Mouse (Mus musculus): Measurements from ENCODE around the gene Slc25a23. TPM values are rescaled to one million over a fixed set of nuclear protein-coding genes. Genes with fewer than 3 reads are reported as not detected.

Slc25a23 gene
- polyA plus RNA-seq, 1 experiment from 2014 or later: 45.0 TPM

GRCm38 (mm10) chr17:57007137-57007905 is 52.3 kb downstream of the Slc25a23 start:
- no peak overlapping the region for H3K27ac ChIP-seq (replicated peaks)
- H3K9ac ChIP-seq: no peak overlapping the region
- H3K4me2 ChIP-seq: no peak overlapping the region
- peaks cover 61% of the 10 kb centered on the region for H3K36me3 ChIP-seq
- WGBS: 93% methylated on average over 13 of the region's 13 CpGs
- H3K27me3 ChIP-seq: no peaks in the 10 kb centered on the region
- no peaks in the 10 kb centered on the region for H3K9me3 ChIP-seq
- no peak for ATAC-seq (ENCODE audit: low FRiP score, low read depth)
- H3K4me3 ChIP-seq: no peak overlapping the region
- H3K4me1 ChIP-seq (replicated peaks): peaks cover 18% of the 10 kb centered on the region

GRCm38 (mm10) chr17:57003994-57004393 is 55.7 kb downstream of the Slc25a23 start:
- H3K4me1 ChIP-seq (replicated peaks): no peaks in the 10 kb centered on the region
- ATAC-seq (ENCODE audit: low FRiP score, low read depth): no peak
- 95% methylated on average over 7 of the region's 7 CpGs for WGBS
- H3K4me2 ChIP-seq: no peak overlapping the region
- peaks cover 64% of the 10 kb centered on the region for H3K36me3 ChIP-seq
- H3K27ac ChIP-seq (replicated peaks): no peak overlapping the region
- H3K27me3 ChIP-seq: no peaks in the 10 kb centered on the region
- H3K4me3 ChIP-seq: no peak overlapping the region
- H3K9me3 ChIP-seq: no peaks in the 10 kb centered on the region
- no peak overlapping the region for H3K9ac ChIP-seq

- H3K36me3 ChIP-seq: peaks cover 44% of the 10 kb centered on the region
- no peaks in the 10 kb centered on the region for H3K27me3 ChIP-seq
- 79% methylated on average over 8 of the region's 8 CpGs for whole genome bisulfite sequencing
- H3K4me3 ChIP-seq: no peak overlapping the region
- no peak overlapping the region for H3K4me2 ChIP-seq
- H3K4me1 ChIP-seq (replicated peaks): peaks cover 16% of the 10 kb centered on the region
- ATAC-seq (ENCODE audit: low FRiP score, low read depth): no peak
- H3K9ac ChIP-seq: no peak overlapping the region
- H3K9me3 ChIP-seq: no peaks in the 10 kb centered on the region
- H3K27ac ChIP-seq (replicated peaks): no peak overlapping the region
These were observed 58.4 kb downstream of the Slc25a23 start for GRCm38 (mm10) chr17:57001228-57001627.

GRCm38 (mm10) chr17:56999968-57000609 is 59.6 kb downstream of the Slc25a23 start, which contains the start of gene Pspn:
Gene Pspn, minus strand, starts transcription at chr17:57000018.
- no peak within 1 kb of the TSS for H3K27ac ChIP-seq (replicated peaks)
- peaks cover 16% of the 10 kb centered on the region for H3K4me1 ChIP-seq (replicated peaks)
- 83% methylated on average over 9 of the region's 9 CpGs for WGBS
- H3K4me3 ChIP-seq: no peak within 1 kb of the TSS
- no peaks in the 10 kb centered on the region for H3K9me3 ChIP-seq
- no peaks in the 10 kb centered on the region for H3K27me3 ChIP-seq
- H3K9ac ChIP-seq: no peak within 1 kb of the TSS
- H3K4me2 ChIP-seq: no peak within 1 kb of the TSS
- no peak for ATAC-seq (ENCODE audit: low FRiP score, low read depth)
- H3K36me3 ChIP-seq: peaks cover 46% of the 10 kb centered on the region

GRCm38 (mm10) chr17:56999414-56999813 is 60.2 kb downstream of the Slc25a23 start:
- H3K9ac ChIP-seq: no peak overlapping the region
- H3K27me3 ChIP-seq: no peaks in the 10 kb centered on the region
- H3K4me2 ChIP-seq: no peak overlapping the region
- H3K4me1 ChIP-seq (replicated peaks): peaks cover 16% of the 10 kb centered on the region
- no peak for ATAC-seq (ENCODE audit: low FRiP score, low read depth)
- H3K36me3 ChIP-seq: peaks cover 44% of the 10 kb centered on the region
- 95% methylated on average over 9 of the region's 9 CpGs for WGBS
- no peak overlapping the region for H3K27ac ChIP-seq (replicated peaks)
- H3K9me3 ChIP-seq: no peaks in the 10 kb centered on the region
- no peak overlapping the region for H3K4me3 ChIP-seq

- Histone ChIP-seq H3K4me1 (replicated peaks) (peaks cover 21% of the 10 kb centered on the region), H3K9me3 (no peaks in the 10 kb centered on the region), H3K36me3 (peaks cover 45% of the 10 kb centered on the region), H3K4me2 (peak within 1 kb of the TSS; percentile 78), H3K27ac (replicated peaks) (peak within 1 kb of the TSS; percentile 85), H3K9ac (peak within 1 kb of the TSS; percentile 67), H3K27me3 (no peaks in the 10 kb centered on the region), H3K4me3 (peak within 1 kb of the TSS; percentile 90)
- under 1% methylated on average over 38 of the region's 38 CpGs for WGBS
- peak; percentile 97 for ATAC-seq (ENCODE audit: low FRiP score, low read depth)
These were observed 62.5 kb downstream of the Slc25a23 start, which contains the start of gene Alkbh7 for GRCm38 (mm10) chr17:56997029-56997667. Gene Alkbh7, plus strand, starts transcription at chr17:56997339.

GRCm38 (mm10) chr17:56996506-56996905 is 63.2 kb downstream of the Slc25a23 start:
- peak overlapping the region; percentile 78; the same call in 1 of the 2 replicates for H3K4me2 ChIP-seq
- H3K27me3 ChIP-seq: no peaks in the 10 kb centered on the region
- H3K9ac ChIP-seq: no peak overlapping the region
- H3K36me3 ChIP-seq: peaks cover 45% of the 10 kb centered on the region
- H3K4me3 ChIP-seq: peak overlapping the region; percentile 90; the same call in 1 of the 2 replicates
- H3K9me3 ChIP-seq: no peaks in the 10 kb centered on the region
- WGBS: 77% methylated on average over 2 of the region's 2 CpGs
- ATAC-seq (ENCODE audit: low FRiP score, low read depth): no peak
- H3K4me1 ChIP-seq (replicated peaks): peaks cover 26% of the 10 kb centered on the region
- H3K27ac ChIP-seq (replicated peaks): peak overlapping the region; percentile 85; the same call in 1 of the 2 replicates

GRCm38 (mm10) chr17:56995046-56995445 is 64.6 kb downstream of the Slc25a23 start:
- Histone ChIP-seq H3K9me3 (no peaks in the 10 kb centered on the region), H3K27me3 (no peaks in the 10 kb centered on the region), H3K4me3 (no peak overlapping the region), H3K27ac (replicated peaks) (no peak overlapping the region), H3K4me1 (replicated peaks) (peaks cover 34% of the 10 kb centered on the region), H3K4me2 (no peak overlapping the region), H3K9ac (no peak overlapping the region), H3K36me3 (peaks cover 45% of the 10 kb centered on the region)
- no peak for ATAC-seq (ENCODE audit: low FRiP score, low read depth)
- WGBS: 93% methylated on average over 8 of the region's 8 CpGs

Other genes starting within 250 kb of the Slc25a23 start
- gene Rfx2, start 228.8 kb downstream of the Slc25a23 start, polyA plus RNA-seq (2015; fragmentation: Nextera tagmentation; extraction: Ambion mirVana): 4.8 and 6.7 TPM in 2 replicates
- gene Acsbg2, start 185.4 kb downstream of the Slc25a23 start, polyA plus RNA-seq (2015; fragmentation: Nextera tagmentation; extraction: Ambion mirVana): not detected in 2 replicates
- 0.43 and 0.61 TPM in 2 replicates for gene 1700061G19Rik, start 184.4 kb downstream of the Slc25a23 start, polyA plus RNA-seq (2015; fragmentation: Nextera tagmentation; extraction: Ambion mirVana)
- 89.1 and 93.3 TPM in 2 replicates for gene Mllt1, start 124.4 kb downstream of the Slc25a23 start, polyA plus RNA-seq (2015; fragmentation: Nextera tagmentation; extraction: Ambion mirVana)
- gene Acer1, start 77.7 kb downstream of the Slc25a23 start, polyA plus RNA-seq (2015; fragmentation: Nextera tagmentation; extraction: Ambion mirVana): not detected in 2 replicates
- 166 and 168 TPM in 2 replicates for gene Clpp, start 69.6 kb downstream of the Slc25a23 start, polyA plus RNA-seq (2015; fragmentation: Nextera tagmentation; extraction: Ambion mirVana)
- gene Alkbh7, start 62.5 kb downstream of the Slc25a23 start, polyA plus RNA-seq (2015; fragmentation: Nextera tagmentation; extraction: Ambion mirVana): 54.7 and 55.8 TPM in 2 replicates
- 0.51 and 0.61 TPM in 2 replicates for gene Pspn, start 59.8 kb downstream of the Slc25a23 start, polyA plus RNA-seq (2015; fragmentation: Nextera tagmentation; extraction: Ambion mirVana)
- 67.3 and 67.5 TPM in 2 replicates for gene Gtf2f1, start 48.6 kb downstream of the Slc25a23 start, polyA plus RNA-seq (2015; fragmentation: Nextera tagmentation; extraction: Ambion mirVana)
- 0.41 and 0.54 TPM in 2 replicates for gene Gm17949, start 48.4 kb downstream of the Slc25a23 start, polyA plus RNA-seq (2015; fragmentation: Nextera tagmentation; extraction: Ambion mirVana)
- 27.9 and 31.2 TPM in 2 replicates for gene Khsrp, start 28.3 kb downstream of the Slc25a23 start, polyA plus RNA-seq (2015; fragmentation: Nextera tagmentation; extraction: Ambion mirVana)
- gene Slc25a41, start 18.2 kb downstream of the Slc25a23 start, polyA plus RNA-seq (2015; fragmentation: Nextera tagmentation; extraction: Ambion mirVana): not detected in 2 replicates
- gene Crb3, start 758 bp downstream of the Slc25a23 start, polyA plus RNA-seq (2015; fragmentation: Nextera tagmentation; extraction: Ambion mirVana): 4.1 and 4.6 TPM in 2 replicates
- gene Dennd1c, start 18.7 kb upstream of the Slc25a23 start, polyA plus RNA-seq (2015; fragmentation: Nextera tagmentation; extraction: Ambion mirVana): 4.3 and 4.4 TPM in 2 replicates
- gene Tubb4a, start 27.9 kb upstream of the Slc25a23 start, polyA plus RNA-seq (2015; fragmentation: Nextera tagmentation; extraction: Ambion mirVana): 329 and 394 TPM in 2 replicates
- 6.6 and 8.7 TPM in 2 replicates for gene Tnfsf9, start 45.5 kb upstream of the Slc25a23 start, polyA plus RNA-seq (2015; fragmentation: Nextera tagmentation; extraction: Ambion mirVana)
- gene Cd70, start 89.9 kb upstream of the Slc25a23 start, polyA plus RNA-seq (2015; fragmentation: Nextera tagmentation; extraction: Ambion mirVana): 1.4 and 1.9 TPM in 2 replicates
- gene Tnfsf14, start 134.3 kb upstream of the Slc25a23 start, polyA plus RNA-seq (2015; fragmentation: Nextera tagmentation; extraction: Ambion mirVana): 0.08 TPM in 1 of 2 replicates, not detected in the other
- 1.2 and 1.9 TPM in 2 replicates for gene C3, start 168.3 kb upstream of the Slc25a23 start, polyA plus RNA-seq (2015; fragmentation: Nextera tagmentation; extraction: Ambion mirVana)
- 22.3 and 24.0 TPM in 2 replicates for gene Gpr108, start 188.6 kb upstream of the Slc25a23 start, polyA plus RNA-seq (2015; fragmentation: Nextera tagmentation; extraction: Ambion mirVana)
- 10.4 and 11.6 TPM in 2 replicates for gene Trip10, start 189.6 kb upstream of the Slc25a23 start, polyA plus RNA-seq (2015; fragmentation: Nextera tagmentation; extraction: Ambion mirVana)
- gene Vav1, start 219.2 kb upstream of the Slc25a23 start, polyA plus RNA-seq (2015; fragmentation: Nextera tagmentation; extraction: Ambion mirVana): 1.7 and 1.8 TPM in 2 replicates

All from hindbrain, embryonic 15.5 days (tissue).